Mouse (Mus musculus) urinary bladder, adult 18-20 months (tissue): ENCODE measurements at regions not wholly inside any gene's neighbourhood (a gene's known extent, or its start where the extent isn't known, plus 50 kb on each side); places are given as distances from the start of the nearest gene placed in this dataset.
"Not testable (repeated sequence)": the region's sequence is repeated elsewhere in the genome, so short reads cannot be mapped to it uniquely, and the experiment has no call there.

Experiments used
- DNase-seq, 2 experiments: peaks; one replicate each; pipeline ENCODE4 v3.0.0; 2022; ENCODE audit warnings: low spot score in 2 of 2, mixed read lengths in 2 of 2

- peak in 1 of 2 experiments; percentile 11 for DNase-seq
Measured at GRCm38 (mm10) chr12:21680026-21680425, 262.6 kb upstream of the Ywhaq start.

GRCm38 (mm10) chr12:21649381-21649780 is 231.9 kb upstream of the Ywhaq start:
- DNase-seq, result not testable (repeated sequence)

- DNase-seq, result peak; percentile 12 to 41
Measured at GRCm38 (mm10) chr12:21613781-21614180, 196.3 kb upstream of the Ywhaq start.

GRCm38 (mm10) chr12:21568415-21569040 is 151.1 kb upstream of the Ywhaq start:
- no peak for DNase-seq

GRCm38 (mm10) chr12:21543962-21544361 is 126.5 kb upstream of the Ywhaq start:
- not testable (repeated sequence) for DNase-seq

GRCm38 (mm10) chr12:21543153-21543894 is 125.9 kb upstream of the Ywhaq start:
- peak; percentile 56 to 78 for DNase-seq

GRCm38 (mm10) chr12:21531766-21532165 is 114.3 kb upstream of the Ywhaq start:
- DNase-seq, result no peak

GRCm38 (mm10) chr12:21529367-21529766 is 111.9 kb upstream of the Ywhaq start:
- not testable (repeated sequence) for DNase-seq

GRCm38 (mm10) chr12:21527336-21527735 is 109.9 kb upstream of the Ywhaq start:
- DNase-seq, result not testable (repeated sequence)

- not testable (repeated sequence) for DNase-seq
Measured at GRCm38 (mm10) chr12:21526906-21527305, 109.5 kb upstream of the Ywhaq start.

- DNase-seq, result peak in 1 of 2 experiments; percentile 5
Measured at GRCm38 (mm10) chr12:21525567-21525966, 108.1 kb upstream of the Ywhaq start.

GRCm38 (mm10) chr12:21522621-21523020 is 105.2 kb upstream of the Ywhaq start:
- no peak for DNase-seq

GRCm38 (mm10) chr12:21519058-21519457 is 101.6 kb upstream of the Ywhaq start:
- DNase-seq, result no peak

GRCm38 (mm10) chr12:21512736-21513135 is 95.3 kb upstream of the Ywhaq start:
- DNase-seq, result no peak

GRCm38 (mm10) chr12:21511043-21511665 is 93.7 kb upstream of the Ywhaq start:
- DNase-seq, result no peak

GRCm38 (mm10) chr12:21507080-21507479 is 89.6 kb upstream of the Ywhaq start:
- DNase-seq, result no peak

GRCm38 (mm10) chr12:21505731-21506368 is 88.4 kb upstream of the Ywhaq start:
- no peak for DNase-seq

GRCm38 (mm10) chr12:21503250-21503649 is 85.8 kb upstream of the Ywhaq start:
- no peak for DNase-seq

GRCm38 (mm10) chr12:21496974-21497373 is 79.5 kb upstream of the Ywhaq start:
- no peak for DNase-seq

- no peak for DNase-seq
Measured at GRCm38 (mm10) chr12:21495511-21495910, 78.1 kb upstream of the Ywhaq start.

GRCm38 (mm10) chr12:21493471-21493870 is 76.0 kb upstream of the Ywhaq start:
- DNase-seq, result no peak
